Mouse (Mus musculus): ENCODE data around the gene Gm49366. TPM values are rescaled to one million over a fixed set of nuclear protein-coding genes. Genes with fewer than 3 reads are reported as not detected.
A peak's percentile ranks its signal among the peaks of the same experiment; 100 is the strongest.
"Not testable (repeated sequence)": the region's sequence is repeated elsewhere in the genome, so short reads cannot be mapped to it uniquely, and the experiment has no call there.

Gene Gm49366
- total RNA-seq, 2 experiments from 2014 or later: not detected

DNA sequence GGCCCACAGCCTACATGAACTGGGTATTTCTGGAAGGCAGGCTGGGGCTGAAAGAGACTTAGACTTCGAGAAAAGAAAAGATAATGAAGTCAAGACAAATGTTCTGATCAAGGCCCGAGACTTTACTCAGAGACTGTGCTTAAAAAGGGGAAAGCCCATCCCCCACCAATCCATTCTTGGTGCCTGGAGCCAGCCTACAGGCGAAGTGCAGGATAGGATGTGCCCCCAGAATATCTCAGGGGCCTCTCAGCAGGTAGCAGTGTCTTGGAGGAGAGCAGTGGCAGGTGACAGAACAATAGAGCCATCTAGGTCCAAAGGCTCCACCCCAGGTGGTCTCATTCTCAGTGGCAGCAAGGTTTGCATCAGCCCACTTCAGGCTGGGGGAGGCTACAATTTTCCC lies 10.4 kb upstream of the Gm49366 start:
- DNase-seq (ENCODE audit: extremely low spot score in 1 of 2, low spot score in 2 of 2); intact Hi-C loops (cut with DNase I): not testable (repeated sequence)

DNA sequence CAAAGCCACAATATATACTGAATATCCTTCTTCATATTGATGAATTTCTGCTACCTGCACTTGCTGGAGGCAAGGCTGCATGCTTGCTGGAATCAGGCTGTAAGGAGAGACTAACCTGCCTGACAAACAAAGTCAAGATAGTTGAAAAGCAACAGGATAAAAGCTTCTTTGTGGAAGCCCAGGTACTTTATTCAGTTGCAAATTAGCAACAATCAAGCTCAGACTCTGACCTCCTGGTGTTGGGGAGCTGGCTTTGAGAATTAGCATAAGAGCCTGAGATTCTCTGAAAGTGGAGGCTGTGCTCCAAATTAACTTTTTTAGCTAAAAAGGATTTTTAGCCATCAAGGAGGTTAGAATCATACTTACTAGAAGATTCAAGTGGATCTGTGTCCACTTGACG lies 9.7 kb upstream of the Gm49366 start:
- intact Hi-C loops (cut with DNase I); DNase-seq (ENCODE audit: extremely low spot score in 1 of 2, low spot score in 2 of 2): not testable (repeated sequence)

DNA sequence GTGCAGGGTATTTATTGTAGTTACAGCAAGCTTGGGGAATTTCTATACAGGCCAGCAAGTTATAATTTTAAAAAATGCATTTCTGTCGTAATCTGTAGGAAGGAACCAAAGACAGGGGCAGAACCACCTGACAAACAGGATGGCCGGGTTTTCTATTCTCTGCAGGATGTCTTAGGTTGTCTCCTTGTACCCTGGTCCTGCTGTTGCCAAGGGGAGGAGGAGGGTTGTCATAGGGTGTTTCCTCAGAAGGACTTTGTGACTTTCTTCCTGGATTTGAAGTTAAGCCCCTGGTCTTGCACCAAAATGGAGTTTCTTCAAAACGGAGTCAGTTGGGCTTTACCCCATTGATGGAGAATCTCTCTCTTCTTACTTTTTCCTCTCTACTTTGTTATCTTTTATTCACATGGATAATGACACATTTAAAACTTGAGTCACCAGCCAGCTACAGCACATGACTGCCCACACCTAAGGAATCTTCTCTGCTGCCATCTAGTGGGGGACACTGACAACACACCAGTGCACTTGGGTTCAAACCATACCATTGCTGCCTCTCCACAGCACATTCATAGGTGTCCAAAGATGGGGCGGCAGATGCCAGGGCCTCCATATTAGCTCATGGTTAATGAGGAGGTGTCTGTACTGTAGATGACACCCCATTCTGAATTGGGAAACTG lies 7.9 kb upstream of the Gm49366 start:
- intact Hi-C loops (cut with DNase I): loop anchor here (5.0 kb wide), 1 partner anchor 43 kb away; the partner anchor contains the start of gene Acot2
- DNase-seq (ENCODE audit: extremely low spot score in 1 of 2, low spot score in 2 of 2): peak; percentile 58 to 65

DNA sequence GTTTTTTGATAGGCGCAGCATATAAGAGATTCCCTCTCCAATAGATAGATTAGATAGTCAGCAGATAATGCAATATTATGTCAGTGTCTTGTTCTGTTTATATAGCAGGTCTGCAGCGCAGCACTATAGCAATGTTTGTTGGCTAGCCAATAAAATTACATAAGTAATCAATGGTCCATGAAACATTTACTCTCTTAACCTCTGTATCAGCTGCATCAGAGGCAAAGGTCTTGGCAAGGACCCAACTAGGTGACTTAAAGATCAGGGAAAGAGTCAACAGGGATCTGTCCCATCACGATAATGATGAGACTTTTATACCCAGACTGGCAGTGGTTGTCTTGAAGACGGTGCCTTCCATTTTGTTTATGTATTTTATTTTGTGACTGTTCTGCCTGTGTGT lies 5.9 kb upstream of the Gm49366 start:
- DNase-seq (ENCODE audit: extremely low spot score in 1 of 2, low spot score in 2 of 2): no peak
- intact Hi-C loops (cut with DNase I): loop anchor here (5.0 kb wide), 1 partner anchor 46 kb away; the partner anchor contains the start of gene Acot2

DNA sequence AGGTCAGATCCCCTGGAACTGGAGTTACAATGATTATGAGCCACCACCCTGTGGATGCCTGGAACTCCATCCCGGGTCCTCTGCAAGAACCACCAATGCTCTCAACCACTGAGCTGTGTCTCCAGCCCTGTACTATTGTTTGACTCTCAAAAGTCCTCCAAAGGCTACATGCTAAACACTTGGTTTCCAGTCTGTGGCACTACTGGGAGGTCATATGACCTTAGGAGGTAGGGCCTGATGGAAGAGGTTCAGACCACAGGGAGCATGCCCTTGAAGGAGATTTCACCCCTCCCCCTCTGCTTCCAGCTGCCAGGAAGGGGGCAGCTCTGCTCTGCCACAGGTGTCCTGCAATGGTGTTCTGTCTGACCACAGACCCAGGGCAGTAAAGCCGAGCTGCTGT lies 5.4 kb upstream of the Gm49366 start:
- DNase-seq (ENCODE audit: extremely low spot score in 1 of 2, low spot score in 2 of 2): not testable (repeated sequence)
- intact Hi-C loops (cut with DNase I): loop anchor here (5.0 kb wide), 1 partner anchor 46 kb away; the partner anchor contains the start of gene Acot2

DNA sequence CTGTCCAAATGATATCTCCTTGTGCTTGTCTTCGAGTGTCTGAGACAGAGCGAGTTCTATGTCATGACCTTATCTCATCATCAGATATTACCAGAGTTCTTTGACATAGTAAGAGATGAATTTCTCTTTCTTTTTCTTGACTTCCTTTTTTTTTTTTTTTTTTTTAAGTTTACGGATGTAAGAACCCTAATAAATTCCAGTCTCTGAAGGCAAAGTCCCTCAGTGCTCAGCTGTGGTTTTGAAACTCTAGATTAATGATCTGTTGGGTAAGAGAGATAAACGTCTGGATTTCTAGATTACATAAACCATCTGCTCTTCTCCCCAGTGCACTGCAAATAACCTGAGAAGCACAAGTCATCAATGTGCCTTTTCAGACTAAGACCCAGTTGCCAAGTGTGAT lies 4.6 kb upstream of the Gm49366 start:
- DNase-seq (ENCODE audit: extremely low spot score in 1 of 2, low spot score in 2 of 2): no peak
- intact Hi-C loops (cut with DNase I): loop anchor here (5.0 kb wide), 1 partner anchor 47 kb away; the partner anchor contains the start of gene Acot2

DNA sequence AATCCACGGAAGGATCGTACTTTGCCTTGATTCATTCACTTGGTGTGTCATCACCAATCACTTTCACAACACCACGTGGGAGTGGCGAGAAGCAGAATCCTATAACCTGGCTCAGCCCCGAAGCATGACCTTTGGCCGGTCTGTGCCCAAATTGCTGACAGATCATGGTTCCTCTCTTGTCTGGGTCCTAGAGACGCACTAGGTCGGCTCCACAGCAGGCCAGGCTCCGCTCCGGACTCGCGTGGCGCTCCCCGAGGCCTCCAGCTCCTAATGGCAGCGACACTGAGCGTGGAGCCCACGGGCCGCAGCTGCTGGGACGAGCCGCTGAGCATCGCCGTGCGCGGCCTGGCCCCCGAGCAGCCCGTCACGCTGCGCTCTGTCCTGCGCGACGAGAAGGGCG lies 494 bp upstream of the Gm49366 start, which contains the start of gene Acot4:
Gene Acot4, plus strand, starts transcription at position 139 of the 400 bp plus-strand sequence.
- intact Hi-C loops (cut with DNase I); DNase-seq (ENCODE audit: extremely low spot score in 1 of 2, low spot score in 2 of 2): not testable (repeated sequence)

DNA sequence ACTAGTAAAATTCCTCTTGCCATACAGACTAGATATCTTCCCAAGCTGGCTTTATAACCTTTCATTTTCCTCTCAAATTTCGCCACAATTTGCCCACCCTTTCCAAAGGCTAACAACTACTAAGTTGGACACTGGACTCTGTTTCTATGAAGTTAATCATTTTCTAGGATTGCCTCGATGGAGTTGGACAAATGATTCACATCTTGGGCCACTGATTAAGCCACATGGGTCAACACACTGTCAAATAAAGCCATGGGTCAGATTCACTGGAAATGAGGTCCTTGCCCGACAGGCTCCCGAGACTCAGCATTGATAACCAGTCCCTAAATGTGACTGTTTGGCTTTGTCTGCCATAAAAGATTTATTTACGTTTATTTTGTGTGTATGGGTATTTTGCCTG lies 3.5 kb downstream of the Gm49366 start:
- intact Hi-C loops (cut with DNase I): no loop called here

DNA sequence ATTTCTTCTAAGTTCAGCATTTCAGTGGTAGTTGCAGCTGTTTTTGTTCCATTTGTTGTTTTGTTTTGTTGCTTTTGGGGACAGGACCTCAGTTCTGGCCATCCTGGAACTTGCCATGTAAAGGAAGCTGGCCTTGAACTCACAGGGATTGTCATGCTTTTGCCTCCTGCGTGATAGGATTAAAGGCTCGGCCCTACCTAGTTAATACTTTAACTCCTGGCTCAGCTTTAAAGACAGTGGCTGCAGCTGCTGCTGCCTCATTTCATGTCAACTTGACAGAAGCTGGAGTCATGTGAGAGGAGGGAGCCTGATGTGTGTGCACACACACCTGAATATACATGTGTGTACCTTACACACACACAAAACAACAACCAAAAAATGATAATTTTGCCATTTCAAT lies 5.3 kb downstream of the Gm49366 start:
- no peak for DNase-seq (ENCODE audit: extremely low spot score in 1 of 2, low spot score in 2 of 2)
- intact Hi-C loops (cut with DNase I): no loop called here

More for the DNA sequence above, 3.5 kb downstream of the Gm49366 start:
- DNase-seq (ENCODE audit: extremely low spot score in 1 of 2, low spot score in 2 of 2): no peak

DNA sequence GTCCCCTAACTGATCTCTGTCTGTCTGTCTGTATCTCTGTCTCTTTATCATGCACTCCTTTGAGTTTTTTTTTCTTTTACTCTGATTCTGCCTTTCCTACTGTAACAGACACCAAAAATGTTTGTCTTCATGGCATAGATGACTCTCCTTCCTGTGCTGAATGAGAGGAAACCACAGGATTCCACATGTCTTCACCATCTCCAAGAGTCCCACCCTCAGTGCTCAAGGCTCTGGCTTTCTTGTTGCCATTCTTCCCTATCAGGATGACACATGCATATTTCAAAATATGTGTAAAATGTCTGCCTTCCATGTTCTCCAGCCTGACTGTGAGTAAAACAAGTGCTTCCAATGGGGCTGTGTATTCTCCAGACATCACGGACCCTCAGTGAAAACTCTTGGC lies 8.2 kb downstream of the Gm49366 start:
- DNase-seq (ENCODE audit: extremely low spot score in 1 of 2, low spot score in 2 of 2): no peak

DNA sequence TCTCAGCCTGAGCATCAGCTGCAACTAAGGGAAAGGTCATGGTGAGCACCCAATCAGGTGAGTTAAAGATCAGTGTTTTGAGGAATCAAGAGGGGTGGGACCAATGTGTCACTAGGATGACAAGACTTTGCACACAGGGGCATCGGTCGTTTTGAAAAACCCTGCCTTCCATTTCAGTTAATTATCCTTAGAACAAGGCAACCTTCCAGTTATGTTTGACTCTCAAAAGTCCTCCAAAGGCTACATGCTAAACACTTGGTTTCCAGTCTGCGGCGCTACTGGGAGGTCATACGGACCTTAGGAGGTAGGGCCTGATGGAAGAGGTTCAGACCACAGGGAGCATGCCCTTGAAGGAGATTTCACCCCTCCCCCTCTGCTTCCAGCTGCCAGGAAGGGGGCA lies 12.0 kb downstream of the Gm49366 start:
- DNase-seq (ENCODE audit: extremely low spot score in 1 of 2, low spot score in 2 of 2): not testable (repeated sequence)
- intact Hi-C loops (cut with DNase I): loop anchor here (10.0 kb wide), 1 partner anchor 336 kb away; no protein-coding TSS in a partner anchor

More for the DNA sequence above, 8.2 kb downstream of the Gm49366 start:
- intact Hi-C loops (cut with DNase I): no loop called here

DNA sequence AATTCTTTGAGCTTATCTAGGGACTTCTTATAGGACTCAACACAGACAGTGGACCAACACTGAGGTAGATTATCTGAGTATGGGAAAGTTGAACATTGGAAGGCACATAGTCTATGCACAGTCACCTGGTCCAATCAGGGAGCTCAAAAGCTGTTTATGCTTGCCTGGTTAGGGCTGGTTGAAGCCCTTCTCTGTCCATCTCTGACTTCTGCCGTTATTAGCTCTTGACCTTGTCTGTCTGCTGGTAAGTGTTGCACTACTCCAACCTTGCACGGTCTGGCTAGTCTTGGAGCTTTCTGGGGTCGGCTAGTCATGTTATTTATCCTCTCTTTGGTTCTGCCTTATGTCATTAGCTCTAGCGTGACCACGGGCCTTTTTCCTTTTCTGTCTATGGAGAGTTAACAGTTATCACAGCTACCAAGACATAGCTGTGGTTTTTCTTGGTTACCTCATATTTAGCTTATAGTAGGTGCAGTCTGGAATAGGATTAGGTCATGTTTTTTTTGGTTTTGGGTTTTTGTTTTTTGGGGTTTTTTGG lies 13.3 kb downstream of the Gm49366 start, which contains the start of gene Acot3:
Gene Acot3, plus strand, starts transcription at position 208 of the 538 bp plus-strand sequence.
- DNase-seq (ENCODE audit: extremely low spot score in 1 of 2, low spot score in 2 of 2): no peak
- intact Hi-C loops (cut with DNase I): loop anchor here (10.0 kb wide), 1 partner anchor 337 kb away; no protein-coding TSS in a partner anchor

DNA sequence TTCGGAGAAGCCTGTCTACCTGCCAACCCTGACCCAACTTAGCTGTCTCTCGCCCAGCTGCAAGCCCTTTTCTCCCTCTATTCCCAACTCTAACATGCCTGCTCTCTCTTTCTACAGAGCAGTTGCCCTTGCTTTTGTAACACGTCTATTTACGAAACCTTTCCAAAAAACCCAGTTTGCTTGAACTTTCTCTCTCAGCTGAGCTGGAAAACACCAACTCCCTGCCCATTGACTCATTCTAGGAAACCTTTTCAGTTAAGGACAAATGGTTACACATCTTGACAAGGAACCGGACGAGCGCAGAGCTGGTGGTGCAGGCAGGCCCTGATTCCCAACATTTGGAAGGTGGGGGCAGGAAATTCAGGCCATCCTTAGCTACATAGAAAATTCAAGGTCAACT lies 13.9 kb downstream of the Gm49366 start:
- intact Hi-C loops (cut with DNase I): loop anchor here (10.0 kb wide), 1 partner anchor 338 kb away; no protein-coding TSS in a partner anchor
- DNase-seq (ENCODE audit: extremely low spot score in 1 of 2, low spot score in 2 of 2): no peak

DNA sequence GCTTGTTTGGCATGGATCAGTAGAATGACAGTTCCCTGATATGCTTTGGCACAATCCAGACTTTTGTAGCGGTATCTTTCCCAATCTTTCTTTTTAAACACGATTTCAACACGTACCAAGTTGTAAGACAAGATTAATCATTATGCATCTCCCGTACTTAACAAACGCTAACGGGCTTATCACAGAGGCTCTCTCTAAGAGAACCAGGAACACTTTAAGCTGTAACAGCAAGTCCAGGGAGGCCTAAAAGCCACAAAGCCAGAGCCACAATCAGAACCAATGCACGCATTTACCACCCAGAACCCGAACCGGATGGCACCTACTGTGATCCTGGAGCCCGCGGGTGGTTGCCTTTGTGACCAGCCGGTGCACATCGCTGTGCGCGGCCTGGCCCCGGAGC lies 14.4 kb downstream of the Gm49366 start:
- intact Hi-C loops (cut with DNase I): loop anchor here (10.0 kb wide), 1 partner anchor 338 kb away; no protein-coding TSS in a partner anchor
- no peak for DNase-seq (ENCODE audit: extremely low spot score in 1 of 2, low spot score in 2 of 2)

DNA sequence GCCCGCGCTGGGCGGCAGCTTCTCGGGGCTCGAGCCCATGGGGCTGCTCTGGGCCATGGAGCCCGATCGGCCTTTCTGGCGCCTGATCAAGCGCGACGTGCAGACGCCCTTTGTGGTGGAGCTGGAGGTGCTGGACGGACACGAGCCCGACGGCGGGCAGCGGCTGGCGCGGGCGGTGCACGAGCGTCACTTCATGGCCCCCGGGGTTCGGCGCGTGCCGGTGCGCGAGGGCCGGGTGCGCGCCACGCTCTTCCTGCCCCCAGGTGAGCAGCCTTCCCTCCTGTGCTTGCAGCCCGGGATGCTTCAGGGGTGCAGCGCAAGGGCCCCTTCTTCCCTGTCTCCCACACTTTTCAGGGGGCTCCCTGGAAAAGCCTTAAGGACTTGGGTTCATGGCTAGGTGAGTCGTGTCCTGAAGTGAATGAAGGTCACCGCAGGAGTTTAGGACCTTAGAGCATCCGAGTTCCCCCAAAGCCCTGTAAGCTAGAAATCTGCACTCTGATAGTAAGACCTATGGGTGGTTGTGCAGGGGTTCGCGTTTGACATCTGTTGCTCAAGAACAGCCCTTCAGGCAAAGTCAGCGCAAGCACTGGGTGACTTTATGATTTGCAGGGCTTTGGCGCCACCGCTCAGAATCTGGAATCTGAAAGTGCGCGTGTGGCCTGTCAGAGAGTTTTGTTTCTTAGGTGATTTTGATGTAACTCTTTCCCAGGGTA lies 15.1 kb downstream of the Gm49366 start:
- intact Hi-C loops (cut with DNase I): loop anchor here (10.0 kb wide), 1 partner anchor 339 kb away; no protein-coding TSS in a partner anchor

DNA sequence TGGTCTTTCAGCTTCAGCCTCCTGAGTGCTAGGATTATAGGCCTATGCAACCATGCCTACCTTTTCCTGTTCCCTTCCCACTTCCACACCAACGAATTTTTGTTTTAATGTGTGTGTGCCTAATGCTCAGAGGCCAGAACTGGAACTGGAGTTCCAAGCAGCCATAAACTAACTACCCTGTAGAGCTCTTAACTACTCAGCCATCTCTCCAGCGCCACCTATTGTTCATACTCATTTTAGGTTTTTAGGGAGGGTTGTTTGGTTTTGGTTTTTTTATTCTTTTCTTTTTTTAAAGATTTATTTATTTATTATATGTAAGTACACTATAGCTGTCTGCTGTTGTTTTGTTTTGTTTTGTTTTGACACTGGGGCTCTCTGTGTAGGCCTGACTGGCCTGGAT lies 22.2 kb downstream of the Gm49366 start:
- DNase-seq (ENCODE audit: extremely low spot score in 1 of 2, low spot score in 2 of 2): no peak
- intact Hi-C loops (cut with DNase I): no loop called here

More for the DNA sequence above, 15.1 kb downstream of the Gm49366 start:
- peak in 1 of 2 experiments; percentile 35 for DNase-seq (ENCODE audit: extremely low spot score in 1 of 2, low spot score in 2 of 2)

DNA sequence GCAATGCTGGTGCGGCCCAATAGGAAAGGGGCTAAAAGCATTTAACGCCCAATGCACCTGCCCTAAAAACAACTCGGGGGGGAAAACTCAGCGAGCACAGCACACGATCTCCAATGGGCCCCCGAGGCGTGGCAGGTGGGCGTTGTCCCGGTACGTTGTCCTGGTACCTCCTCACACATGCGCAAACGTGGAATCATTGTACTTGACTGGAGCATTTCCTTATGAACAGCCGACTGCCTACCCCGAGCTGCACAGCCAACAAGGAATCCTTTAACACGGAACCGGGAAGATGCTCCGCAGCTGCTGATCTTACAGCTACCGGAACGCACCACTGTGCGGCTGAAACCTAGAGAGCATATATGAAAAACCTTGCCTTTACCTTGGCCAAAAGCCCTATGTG lies 23.6 kb downstream of the Gm49366 start:
- DNase-seq (ENCODE audit: extremely low spot score in 1 of 2, low spot score in 2 of 2): no peak
- intact Hi-C loops (cut with DNase I): no loop called here

DNA sequence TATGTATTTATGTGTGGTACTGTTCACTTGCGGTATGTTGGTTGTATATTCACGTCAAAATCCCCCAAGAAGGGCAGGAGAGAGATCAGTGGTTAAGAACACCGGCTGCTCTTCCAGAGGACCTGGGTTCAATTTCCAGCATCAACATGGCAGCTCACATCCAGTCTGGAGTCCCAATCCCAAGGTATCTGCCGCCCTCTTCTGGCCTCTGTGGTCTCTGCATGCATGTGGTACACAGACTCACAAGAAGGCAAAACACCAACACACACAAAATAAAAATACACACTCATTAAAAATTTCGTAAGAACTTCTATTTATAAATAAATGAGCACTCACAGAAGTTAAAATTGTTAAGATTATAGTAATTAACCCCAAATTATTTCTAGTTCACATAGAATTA lies 24.5 kb downstream of the Gm49366 start:
- intact Hi-C loops (cut with DNase I): no loop called here
- DNase-seq (ENCODE audit: extremely low spot score in 1 of 2, low spot score in 2 of 2): no peak

DNA sequence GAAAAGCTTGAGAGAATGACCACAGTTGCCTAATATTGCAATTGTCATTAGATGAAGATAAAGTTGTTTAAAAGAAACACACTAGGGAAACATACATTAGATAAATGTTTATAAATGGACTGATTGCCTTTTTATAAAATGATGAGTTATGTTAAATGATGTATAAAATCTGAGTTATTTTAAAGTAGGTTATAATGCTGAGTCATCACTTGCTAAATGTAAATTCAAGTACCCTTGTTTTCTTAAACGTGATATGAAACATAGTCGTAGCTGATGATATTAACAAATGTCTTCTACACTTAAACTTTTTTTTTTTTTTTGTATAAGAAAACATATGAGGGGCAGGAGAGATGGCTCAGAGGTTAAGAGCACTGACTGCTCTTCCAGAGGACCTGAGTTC lies 25.1 kb downstream of the Gm49366 start:
- intact Hi-C loops (cut with DNase I): no loop called here
- DNase-seq (ENCODE audit: extremely low spot score in 1 of 2, low spot score in 2 of 2): no peak

Measured in left cerebral cortex, postnatal 10 days (tissue).